Mouse (Mus musculus): Measurements from ENCODE around the gene Safb.
A peak's percentile ranks its signal among the peaks of the same experiment; 100 is the strongest.

Gene Safb

DNA sequence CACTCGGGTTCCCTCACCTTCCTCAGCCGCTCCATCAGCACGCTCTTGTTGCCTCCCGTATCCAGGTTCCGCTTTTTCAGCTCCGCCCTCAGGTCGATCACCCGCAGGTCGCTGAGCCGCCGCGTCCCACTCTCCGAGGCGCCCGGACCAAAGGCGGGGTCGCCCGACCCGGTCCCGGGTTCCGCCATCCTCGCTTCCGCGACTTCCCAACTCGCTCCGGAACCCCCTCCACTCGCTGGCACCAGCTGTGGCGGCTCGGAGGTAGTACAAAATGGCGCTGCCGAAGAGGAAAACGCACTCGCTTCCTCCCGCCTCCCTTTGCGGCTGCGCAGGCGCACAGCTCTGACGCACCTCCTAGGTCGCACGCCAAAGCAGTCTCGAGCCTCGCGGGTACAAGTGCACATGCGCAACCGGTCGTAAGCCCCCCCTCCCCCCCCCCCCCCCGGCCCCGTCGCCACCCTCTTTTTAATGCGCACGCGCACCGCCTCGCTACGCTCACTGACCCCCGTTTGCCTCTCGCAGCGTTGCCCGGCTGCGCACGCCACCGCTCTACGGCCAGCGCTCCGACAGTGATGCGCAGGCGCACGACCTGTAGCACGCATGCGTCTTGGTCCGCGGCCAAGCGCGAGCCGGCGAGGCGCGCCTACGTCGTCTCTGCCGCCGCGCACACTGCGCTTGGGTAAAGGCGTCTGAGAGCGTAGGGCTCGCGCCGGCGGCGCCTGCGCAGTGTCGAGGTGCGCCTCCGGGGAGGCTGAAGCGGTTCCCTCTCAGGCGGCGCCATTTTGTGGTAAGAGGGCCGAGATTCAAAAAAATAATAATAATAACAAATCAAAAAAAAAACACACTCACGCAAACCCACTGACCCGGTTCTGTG lies at the start of gene Safb, which contains the start of gene Safb2:
Safb (plus strand) TSS at position 569 of the 874 bp plus-strand sequence.
Safb2 (minus strand) TSS at position 329 of the 874 bp plus-strand sequence.
- peak; percentile 99 for DNase-seq (ENCODE audit: low read depth)

DNA sequence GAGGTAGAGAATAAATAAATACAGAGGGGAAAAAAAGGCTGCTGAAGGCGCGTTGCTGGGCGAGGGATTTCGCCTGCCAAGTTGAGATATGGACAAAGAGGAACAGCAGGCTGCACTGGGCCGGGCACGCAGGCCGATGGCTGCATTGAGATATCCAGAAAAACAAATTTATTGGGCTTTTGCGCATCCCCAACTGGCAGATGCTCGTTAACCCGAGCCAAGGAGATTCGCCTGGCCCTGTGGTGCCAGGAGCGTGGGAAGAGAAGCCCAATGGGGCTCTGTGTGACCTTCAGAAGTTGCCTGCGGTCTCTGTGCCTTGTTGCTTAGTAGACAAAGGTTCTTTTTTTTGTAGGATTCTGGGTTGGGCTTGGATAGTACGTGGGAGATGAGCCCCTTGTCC lies 48.4 kb upstream of the Safb start:
- DNase-seq (ENCODE audit: low read depth), result no peak

DNA sequence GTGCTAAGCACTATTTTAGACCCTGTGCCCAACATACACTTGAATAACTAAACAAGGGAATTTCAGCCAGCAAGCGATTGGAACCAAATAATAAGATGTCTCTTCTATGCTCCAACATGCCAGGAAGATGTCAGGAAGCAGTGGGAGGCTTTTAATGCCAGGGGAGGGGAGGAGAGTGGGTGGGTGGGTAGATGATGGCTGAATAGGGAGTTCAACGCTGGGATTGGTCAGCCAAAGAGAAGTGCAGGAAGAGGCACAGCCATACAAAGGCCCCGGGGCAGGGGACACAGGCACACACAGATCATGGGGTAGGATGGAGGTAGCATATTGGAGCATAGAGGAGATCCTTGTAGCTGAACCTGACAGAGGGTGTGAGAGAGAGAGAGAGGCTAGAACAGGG lies 47.8 kb upstream of the Safb start:
- DNase-seq (ENCODE audit: low read depth), result no peak

DNA sequence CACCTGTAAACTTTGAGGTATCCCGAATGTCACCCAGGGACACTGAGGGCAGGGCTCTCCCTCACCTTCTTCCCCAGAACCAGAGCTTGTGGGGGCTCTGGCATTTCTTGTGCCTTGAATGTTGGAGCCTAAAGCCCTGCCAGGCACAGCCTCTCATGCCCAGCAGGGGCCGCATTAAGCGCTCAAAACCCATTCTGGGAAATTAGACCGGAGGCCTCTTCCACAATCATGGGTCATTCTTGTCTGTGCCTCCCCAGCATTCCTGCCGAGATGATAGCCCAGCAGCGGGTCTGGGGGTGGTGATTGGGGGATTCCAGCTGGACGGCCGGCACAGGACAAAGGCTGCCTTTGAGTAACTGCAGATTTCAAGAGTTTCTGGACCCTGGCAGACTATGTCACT lies 46.7 kb upstream of the Safb start:
- no peak for DNase-seq (ENCODE audit: low read depth)

DNA sequence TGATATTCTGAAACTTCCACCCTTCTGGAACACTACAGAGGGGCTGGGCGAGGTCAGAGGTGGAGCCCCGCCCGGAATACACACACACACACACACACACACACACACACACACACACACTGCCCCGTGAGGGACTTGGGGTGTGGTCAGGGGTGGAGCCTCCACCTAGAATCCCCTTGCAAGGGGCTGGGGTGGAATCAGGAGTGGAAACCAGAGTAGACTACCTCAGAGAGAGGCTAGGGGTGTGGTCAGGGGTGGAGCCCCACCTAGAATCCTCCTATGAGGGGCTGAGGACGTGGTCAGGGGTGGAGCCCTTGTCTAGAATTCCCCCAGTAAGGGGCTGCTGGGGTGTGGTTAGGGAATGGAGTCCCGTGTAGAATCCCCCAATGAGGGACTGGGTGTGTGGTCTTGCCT lies 44.1 kb upstream of the Safb start:
- peak; percentile 21 for DNase-seq (ENCODE audit: low read depth)

DNA sequence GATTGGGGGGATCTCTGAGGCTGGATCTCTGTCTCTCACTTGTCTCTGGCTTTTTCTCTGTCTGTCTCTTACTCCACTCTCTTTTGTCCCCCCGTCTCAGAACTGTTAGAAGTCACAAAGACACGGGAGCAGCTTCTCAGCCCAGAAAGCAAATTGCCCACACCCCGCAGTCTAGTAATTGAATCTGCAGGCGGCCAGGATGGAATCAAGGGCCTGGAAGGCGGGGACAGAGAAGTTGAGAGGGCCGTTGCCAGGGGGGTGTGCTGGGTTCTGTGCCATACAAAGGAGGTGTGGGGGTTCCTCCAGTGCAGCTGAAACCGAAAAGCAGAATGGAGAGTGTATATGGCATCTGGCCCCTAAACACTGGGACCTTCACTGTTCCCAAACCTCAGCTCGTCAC lies 41.9 kb upstream of the Safb start:
- no peak for DNase-seq (ENCODE audit: low read depth)

DNA sequence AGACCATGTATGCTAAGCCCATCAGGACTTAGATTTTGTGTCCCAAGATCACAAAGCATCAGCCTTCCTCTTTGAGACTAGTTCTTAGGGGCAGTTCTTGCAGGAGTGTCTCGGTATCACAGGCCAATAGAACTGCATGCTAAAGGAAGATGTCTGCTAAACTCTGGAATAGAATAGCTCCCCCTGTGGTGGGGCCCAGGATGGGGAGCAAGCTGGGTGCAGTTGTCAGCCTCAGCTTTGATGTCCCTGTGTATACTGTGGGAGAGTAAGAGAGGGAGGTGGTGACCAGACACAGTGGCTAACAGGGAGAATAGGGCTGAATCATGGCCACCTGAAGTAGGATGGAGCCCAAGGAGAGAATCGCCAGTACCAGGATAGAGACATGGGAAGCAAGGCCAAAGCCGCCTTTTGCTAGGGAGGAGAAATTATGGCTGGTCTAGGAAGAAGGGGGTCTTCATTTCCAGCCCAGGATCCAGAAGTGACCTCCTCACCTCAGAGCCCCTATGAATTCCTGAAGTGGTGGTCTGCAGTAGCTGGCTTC lies 40.9 kb upstream of the Safb start:
- DNase-seq (ENCODE audit: low read depth), result no peak

DNA sequence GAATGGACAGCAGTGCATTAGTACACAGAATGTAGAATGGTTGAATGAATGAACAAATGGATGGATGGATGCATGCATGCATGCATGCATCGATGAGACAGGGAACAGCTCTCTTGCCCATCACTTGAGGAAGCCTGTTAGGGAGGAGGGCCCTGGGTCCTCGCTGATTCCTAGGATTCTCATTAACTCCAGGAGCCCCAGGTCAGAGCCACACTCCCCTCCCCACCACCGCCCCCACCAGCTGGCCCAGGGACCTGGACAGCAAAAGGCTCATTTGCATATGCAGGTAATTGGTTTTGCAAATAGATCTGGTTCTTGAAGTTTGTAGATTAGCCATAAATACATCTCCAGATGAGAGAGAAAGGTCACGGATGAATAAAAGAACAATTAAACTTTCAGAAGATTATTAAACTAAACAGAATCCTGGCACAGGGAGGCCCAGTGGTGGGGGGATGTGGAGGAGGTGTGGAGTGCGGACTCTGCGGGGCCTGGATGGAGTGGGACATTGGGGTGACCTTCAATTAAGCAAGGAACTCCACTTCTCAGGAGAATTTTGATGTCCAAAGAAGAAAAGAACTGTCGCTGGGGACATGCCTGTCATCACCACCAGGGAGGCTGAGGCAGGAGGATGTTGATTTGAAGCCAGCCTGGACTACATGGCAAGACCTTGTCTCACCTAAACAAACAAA lies 39.8 kb upstream of the Safb start:
- no peak for DNase-seq (ENCODE audit: low read depth)

DNA sequence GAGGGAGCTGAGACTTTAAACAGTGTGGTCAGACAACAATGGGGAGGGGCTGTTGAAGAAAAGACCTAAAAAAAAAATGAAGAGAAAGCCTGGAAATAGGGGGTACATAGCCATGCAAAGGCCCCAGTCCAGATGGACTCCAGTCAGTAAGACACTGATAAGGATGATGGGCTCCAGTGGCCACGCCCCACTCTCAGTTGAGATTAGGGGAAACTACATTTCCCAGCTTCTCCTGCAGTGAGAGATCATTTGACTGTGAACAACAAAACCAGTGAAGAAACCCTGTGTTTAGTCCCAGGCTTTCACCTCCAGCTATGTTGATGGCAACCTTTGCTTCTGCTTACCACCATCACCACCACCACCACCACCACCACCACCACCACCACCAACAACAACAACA lies 38.7 kb upstream of the Safb start:
- no peak for DNase-seq (ENCODE audit: low read depth)

DNA sequence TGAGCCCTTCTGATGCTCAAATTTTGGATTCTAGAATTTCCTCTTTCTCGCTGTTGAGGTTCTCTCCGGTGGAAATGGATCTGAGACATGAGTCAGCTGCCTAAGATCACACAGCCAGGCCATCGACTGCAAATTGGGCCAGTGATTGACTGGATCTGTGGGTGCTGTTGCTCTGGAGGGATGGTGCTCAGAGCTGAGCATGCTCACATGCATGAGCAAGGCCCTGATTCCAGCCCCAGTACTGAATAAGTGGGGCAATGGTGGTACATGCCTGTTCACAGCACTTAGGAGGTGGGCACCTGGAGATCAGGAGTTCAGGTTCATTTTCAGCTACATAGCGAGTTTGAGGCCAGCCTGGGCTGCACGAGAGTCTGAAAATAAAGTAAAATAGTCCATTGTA lies 38.0 kb upstream of the Safb start:
- DNase-seq (ENCODE audit: low read depth), result no peak

DNA sequence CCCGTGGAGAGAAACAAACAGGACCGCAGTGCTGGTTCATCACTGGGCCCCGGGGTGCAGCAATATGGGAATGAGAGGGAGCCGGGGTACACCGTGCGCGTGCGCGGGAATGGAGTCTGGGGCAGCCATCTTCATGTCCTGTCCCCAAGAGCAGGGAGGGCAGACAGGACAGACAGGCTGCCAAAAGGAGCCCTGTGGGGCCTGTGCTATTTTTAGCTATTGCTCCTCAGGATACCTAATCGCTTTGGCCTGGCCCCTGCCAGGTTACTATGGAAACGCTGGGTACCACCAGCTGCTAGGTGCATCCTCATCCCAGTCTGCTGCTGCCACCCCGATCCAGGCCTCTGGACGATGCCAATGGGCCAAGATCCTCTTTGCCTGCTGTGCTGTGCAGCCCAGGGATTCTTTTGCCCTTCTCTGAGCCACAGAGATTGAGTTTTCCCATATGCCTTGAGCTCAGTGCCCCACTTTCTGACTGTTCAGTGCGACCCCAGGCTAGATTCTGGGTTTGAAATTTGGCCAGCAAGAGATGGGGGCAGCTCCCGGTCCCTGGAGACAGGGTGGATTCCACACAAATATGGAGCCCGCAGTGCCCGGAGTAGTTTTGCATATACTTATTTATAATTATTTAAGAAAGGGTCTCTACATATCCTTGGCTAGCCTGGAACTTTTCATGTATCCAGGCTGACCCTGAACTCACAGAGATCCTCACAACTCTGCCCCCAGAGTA lies 37.3 kb upstream of the Safb start:
- no peak for DNase-seq (ENCODE audit: low read depth)

DNA sequence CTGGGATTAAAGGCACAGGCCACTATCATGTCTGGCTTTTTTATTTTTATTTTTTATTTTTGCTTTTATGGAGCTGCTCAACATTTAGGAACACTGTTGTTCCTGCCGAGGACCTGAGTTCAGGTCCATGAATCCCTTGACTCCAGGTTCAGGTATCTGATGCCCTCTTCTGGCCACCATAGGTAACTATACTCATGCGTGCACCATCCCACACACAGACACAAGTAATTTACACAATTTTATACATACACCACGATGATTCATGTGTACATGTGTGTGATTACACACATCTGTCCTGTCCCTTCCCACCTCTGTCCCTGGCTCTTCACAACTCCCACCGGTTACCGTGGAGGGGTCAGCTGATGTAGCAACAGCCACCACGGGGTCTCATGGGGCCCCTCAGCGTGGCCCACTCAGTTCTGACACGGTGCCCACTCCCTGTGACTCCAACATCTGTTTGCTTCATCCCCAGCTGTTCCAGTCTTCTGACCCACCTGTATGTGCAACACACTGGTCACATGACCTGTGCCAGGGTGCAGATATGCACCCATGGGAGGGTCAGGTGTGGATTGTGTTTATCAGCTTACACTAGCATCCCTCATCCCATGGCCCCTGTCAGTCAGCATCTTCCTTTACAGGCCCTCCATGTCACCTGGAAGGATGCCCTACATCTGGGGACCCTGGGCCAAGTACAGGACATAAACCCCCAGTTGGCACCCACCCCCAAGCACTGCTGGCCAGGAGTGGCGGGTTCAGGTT lies 36.6 kb upstream of the Safb start:
- DNase-seq (ENCODE audit: low read depth), result peak; percentile 46

DNA sequence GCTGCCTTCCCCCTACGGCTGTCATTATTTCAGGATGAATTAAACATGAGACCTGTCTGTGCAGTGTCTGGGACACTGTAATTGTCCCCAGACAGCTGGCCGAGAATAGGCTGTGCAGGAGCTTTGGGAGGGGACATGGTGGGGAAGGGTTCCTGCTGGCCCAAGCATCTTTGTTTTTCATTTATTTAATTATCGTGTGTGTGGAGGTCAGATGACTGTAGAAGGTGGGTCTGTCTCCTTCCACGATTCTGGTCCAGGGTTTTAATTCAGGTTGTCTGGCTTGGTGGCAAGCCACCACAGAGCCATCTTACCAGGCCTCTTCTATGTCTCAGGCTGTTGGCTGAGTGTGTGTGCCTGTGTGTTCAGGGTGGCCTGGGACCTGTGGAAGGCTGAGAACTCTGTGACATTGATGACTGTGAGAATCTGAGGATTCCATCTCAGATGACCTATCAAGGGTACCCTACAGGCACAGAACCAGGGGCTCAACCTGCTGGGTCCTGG lies 36.0 kb upstream of the Safb start:
- DNase-seq (ENCODE audit: low read depth), result no peak

DNA sequence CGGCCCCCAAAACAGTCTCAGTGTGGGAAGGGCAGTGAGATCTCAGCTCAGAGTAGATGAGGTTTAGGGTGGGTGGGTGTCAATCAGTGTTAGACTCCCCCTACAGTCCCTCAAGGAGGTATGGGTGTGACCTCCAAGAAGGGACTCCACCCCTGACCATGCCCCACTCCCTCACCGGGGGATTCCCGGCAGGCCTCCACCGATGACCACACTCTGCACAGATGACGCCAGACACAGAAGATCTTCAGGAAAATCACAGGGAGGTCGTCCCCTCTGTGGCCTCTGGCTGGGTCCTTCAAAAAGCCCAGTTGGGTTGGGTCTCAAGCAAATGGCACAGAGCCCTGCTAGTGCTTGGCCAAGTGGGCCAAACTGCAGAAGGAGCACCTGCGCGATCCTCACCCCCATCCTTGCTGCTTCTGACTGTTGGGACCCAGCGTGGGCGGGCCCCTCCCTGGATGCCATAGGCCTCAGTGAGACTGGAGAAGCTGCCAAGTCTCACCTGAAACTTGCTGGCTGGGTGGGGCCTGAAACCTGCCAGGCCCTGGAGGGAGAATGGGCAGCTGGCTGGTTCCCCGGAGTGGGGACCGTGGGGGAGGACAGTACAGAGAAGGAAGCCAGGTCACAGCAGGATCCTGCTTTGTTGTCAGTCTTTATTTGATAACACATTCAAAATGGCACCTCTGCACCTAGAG lies 33.7 kb upstream of the Safb start:
- no peak for DNase-seq (ENCODE audit: low read depth)

DNA sequence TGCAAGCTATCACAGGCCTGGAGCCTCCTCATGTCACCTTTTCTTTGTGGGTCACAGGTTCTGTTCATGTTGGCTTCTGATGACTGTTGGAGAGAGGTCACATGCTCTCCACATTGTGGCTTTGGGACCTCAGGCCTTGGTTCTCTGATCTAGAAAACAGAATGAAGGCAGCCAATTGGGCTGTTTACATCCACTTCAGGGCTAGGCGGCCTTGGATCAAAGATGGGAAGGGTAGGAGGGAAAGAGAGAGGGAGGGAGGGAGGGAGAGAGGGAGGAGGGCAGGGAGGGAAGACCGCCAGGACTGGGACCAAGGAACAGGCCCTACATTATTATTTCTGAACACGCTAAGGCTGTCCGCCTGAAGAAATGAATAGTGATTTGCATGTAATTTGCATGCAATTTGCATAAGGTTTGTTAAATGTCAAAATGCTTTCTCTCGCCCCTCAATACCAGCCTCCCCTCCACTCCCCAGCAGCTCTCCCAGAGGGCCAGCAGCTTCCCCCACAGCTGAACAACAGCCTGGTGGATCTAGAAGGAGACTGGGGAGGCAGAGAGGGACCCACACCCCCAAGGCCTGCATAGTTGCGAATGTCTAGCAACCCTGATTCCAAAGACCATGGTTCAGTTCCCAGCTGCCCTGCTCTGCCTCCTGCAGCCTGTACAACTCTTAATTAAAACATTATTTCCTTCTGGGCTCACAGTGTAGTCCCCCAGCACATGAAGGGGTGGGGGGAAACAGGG lies 32.6 kb upstream of the Safb start:
- DNase-seq (ENCODE audit: low read depth), result no peak

DNA sequence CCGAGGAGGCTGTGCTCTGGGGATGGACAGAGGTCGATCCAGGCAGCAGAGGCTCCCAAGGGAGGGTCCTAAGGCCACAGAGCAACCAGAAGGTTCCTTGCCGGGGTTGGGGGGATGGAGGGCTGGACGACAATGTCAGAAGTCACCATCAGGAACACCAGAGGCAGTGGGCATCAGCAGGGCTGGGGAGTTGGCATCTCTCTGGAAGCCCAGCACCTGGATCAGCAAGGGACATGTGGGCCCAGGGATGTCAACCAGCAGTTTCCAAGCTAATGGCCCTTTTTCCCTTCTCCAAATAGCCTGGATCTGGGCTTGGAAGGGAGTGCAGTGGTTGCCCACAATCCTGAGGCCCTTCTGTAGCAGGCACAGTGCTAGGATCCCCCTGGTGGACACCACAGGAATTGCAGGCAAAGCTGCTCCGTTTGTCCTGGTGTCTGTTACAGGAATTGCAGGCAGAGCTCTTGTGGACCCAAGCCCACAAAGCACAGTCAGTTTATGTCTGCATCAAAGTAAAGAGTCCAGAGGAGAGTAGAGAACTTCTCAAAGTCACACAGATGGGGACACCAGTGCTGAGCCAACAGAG lies 31.8 kb upstream of the Safb start:
- peak; percentile 78 for DNase-seq (ENCODE audit: low read depth)

DNA sequence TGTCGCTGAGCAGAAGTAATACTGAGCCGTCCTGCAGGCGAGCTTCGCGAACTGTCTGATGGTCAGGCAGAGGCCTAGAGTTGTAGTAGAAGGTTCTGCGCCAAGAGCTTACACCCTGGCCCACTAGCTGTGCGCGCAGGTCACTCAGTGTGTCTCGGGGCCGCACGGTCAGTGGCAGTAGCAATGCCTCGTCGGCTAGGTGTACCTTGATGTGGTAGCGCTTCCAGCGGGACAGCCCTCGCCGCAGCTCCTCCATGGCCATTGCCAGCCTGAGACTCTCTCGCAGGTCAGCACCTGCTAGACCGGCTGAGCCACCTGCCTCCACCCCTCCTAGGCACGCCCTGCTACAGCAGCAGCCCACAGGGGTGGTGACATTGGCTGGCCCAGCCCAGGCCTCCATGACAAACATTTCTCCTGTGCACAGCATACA lies 30.5 kb upstream of the Safb start, which contains the start of gene Gm20219:
Gm20219 (minus strand) TSS at position 266 of the 430 bp plus-strand sequence.
- no peak for DNase-seq (ENCODE audit: low read depth)

DNA sequence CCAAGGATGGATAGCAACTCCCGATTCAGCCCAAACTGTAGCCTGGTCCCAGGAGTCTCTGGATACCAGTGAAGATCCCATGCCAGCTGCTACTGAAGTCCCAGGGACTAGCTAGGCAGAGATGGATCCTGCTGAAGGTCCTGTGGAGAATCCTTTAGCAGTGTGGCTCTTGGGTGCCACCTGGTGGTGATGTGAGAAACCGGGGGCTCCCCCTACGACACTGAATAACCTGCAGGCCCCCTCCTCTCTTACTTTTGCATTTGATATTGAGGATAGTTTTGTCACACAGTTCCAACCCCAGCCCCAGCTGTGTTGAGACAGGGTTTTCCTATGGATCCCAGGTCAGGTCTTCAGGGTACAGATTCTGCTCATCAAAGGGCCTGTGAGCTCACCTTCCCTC lies 26.2 kb upstream of the Safb start:
- peak; percentile 57 for DNase-seq (ENCODE audit: low read depth)

DNA sequence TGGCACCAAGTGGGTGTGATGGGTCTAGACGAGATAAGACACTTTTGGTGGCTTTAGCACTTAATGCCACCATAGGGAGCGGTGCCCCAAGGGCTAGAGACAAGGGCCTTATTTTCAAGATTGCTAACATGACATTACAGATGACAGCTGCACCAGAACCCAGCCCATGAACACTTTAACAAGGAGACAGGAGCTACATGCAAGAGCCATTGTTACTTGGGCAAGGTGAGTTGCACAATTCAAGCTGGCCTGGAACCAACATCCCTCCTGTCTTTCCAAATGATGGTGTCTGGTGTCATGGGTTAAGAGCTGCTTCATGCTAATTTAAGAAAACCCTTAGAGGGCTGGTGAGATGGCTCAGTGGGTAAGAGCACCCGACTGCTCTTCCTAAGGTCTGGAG lies 25.2 kb upstream of the Safb start:
- peak; percentile 76 for DNase-seq (ENCODE audit: low read depth)

DNA sequence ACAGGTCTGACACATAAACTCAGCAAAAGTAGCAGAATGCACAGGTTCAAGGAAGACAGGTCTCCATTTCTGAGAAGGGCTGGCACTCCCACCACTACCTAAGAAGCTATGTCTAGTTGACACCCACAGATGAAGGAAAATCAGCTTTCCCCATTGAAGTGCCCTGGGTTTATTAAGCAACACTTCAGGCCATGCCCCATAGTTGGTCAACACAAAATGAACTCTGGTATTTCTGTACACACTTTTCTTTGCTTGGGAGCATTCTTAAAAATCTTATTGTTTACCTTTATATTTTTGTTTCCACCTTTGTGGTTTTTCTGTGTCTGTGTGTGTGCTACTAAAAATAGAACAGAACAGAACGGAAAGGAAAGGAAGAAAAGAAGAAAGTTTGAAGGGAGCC lies 24.5 kb upstream of the Safb start:
- peak; percentile 28 for DNase-seq (ENCODE audit: low read depth)

All from 416B (cell line).